Mouse (Mus musculus): ENCODE measurements around the gene Stam2.

GRCm38 (mm10) chr2:52779381-52779780 lies 37.3 kb upstream of the Stam2 start:
- TF ChIP-seq POLR2A (IDR thresholded peaks at IDR 0.05; ENCODE audit: borderline replicate concordance, control insufficient read depth, low read depth, low read length) (no peak), CTCF (IDR thresholded peaks at IDR 0.05; ENCODE audit: control insufficient read depth, insufficient read depth, low read length) (no peak)
